Mouse (Mus musculus) ovary, adult 18-20 months (tissue): ENCODE measurements around the gene Nepro.

ENCODE experiments used
- DNase-seq: peaks from one replicate; pipeline ENCODE4 v3.0.0; 2022; ENCODE audit warnings: low spot score, mixed read lengths

The Nepro gene

DNA sequence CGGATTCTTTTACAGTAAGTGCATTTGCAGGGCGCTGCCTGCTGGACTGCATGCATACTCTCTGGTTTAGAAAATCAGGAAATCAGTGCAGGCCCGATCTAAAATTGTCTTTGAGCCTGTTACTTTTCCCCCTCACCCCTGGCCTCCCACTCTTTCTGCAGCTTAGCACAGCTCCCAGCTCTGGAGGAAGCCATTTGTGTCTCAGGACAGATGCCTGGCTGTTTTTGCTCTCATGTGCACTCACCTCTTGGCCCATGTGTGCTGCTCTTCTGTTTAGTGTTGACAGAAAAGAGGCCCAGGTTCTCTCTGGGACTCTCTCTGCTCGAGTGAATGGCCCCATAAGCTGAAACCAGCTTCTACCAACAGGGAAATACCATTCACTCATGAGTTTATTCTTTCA, 20.6 kb upstream of the Nepro start:
- no peak for DNase-seq

DNA sequence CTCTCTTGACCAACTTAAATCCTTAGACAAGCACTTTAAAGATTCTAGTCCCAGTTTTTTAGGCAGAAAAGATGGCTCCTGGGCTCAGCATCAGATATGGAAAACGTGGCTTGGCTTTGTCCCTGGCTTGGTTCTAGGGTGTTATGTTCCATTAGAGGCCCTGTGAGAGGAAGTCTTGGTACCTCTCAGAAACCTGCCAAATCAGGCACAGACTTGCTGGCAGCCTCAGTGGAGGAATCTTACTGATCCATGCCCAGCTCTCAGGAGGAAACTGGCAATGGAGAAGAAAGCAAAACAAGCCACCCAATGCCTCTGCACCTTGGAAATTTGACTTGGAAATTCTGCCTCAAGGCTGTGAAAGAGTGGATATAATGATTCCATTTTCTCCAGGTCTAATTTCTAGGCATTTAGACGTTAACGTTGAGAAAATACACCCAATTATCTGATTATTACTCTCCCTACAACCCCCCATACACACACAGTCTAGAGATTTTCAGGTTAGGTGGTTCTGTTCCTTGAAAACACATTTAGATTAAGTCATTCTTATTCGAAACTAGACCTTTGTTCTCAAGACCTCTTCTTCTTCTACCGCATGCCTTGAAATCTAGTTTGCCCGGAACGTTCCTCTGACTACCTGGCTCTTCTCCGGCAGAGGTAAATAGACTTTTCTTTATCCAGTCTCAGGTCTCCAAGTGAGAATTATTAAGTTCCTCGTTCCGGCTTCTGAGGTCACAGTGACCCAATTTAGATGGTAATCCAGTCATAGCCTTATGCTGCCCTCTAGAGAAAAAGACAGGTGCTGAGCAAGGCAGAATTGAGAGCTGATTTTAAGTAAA, 7.6 kb upstream of the Nepro start:
- DNase-seq: no peak

DNA sequence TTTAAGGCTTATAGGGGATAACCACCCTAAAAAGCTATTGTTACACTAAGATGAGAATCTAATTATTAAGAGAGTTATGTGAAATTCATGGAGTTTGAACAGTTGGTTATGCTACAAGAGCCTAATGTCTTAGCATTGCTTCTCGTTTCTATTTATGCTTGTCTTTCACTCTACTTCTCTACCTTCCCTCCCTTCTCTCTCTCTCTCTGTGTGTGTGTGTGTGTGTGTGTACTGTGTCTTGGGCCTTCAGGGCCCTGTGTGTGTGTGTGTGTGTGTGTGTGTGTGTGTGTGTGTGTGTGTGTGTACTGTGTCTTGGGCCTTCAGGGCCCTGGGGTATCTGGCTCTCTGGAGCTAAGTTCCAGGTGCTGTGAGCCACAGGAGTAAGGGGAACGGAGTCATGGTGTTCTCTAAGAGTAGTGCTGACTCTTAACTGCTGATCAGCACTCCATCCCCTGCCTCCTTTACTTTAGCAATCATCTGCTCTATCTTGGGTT, 6.9 kb upstream of the Nepro start:
- DNase-seq: no peak

DNA sequence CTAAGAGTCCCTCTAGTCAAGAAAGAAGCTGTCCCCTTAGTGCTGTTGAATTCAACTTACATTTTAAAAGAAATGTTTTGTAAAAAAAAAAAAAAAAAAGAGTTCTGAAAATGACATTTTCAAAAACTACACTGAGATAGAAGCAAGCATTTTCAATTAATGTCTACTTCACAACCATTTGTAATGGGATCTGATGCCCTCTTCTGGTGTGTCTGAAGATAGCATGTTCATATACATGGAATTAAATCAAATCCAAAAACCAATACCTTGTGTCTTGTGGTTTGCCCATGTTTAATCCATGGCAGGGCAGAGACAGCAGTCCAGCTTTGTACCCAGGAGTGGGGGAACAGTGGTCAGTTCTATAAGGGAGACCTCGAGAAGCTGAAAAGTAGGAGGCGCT, 6.3 kb upstream of the Nepro start:
- no peak for DNase-seq

DNA sequence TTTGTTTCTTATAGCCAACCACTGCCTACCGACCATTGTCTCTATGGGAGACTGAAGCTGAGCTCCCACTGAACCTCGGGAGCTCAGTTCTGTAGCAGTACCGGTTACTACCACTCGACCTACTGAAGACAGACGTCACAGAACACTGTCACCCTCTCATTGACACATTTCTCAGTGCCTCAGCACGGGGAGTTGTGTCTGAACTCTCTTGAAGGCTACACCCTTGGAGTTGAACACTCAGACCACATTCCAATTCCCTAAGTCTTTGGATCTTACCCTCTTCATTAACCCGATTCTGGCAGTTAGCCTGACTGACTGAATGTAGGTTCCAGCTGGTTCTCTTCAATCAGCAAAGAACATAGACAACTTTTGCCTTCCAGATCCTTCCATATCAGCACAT, 4.8 kb upstream of the Nepro start:
- DNase-seq: no peak

DNA sequence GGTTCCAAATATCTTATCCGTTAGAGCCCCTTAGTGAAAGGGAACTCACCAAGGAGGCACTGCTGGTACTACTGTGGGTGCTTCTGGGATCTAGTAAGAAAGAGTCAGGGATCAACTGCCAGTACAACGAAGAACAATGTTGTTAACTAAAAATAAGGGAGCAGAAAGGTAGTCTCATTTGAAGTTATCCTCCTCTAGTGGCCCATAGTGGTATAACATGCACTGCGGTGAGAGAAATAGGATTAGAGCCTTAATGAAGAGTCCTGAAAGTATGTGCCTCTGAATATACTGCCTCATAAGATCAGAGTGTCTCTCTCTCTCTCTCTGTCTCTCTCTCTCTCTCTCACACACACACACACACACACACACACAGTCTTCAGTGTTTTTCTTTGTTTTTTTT, 3.6 kb upstream of the Nepro start:
- DNase-seq: no peak

DNA sequence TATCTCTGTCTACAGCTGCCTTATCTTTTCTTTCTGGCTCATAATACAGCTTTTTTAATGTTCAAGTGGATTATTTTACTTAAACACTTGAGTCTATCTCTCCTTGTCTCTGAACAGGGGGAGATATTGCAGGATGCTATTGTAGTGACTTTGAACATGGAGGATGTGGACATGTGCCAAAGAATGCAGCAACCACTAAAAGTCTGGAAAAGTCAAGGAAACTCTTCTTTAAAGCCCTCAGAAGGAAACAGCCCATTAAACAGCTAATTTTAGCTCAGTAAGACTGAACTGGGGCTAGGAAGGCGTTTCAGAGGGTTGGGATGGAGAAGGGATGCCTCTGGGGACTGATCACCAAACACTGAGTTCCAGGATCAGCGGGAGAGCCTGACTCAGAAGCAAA, 1.4 kb upstream of the Nepro start:
- no peak for DNase-seq

DNA sequence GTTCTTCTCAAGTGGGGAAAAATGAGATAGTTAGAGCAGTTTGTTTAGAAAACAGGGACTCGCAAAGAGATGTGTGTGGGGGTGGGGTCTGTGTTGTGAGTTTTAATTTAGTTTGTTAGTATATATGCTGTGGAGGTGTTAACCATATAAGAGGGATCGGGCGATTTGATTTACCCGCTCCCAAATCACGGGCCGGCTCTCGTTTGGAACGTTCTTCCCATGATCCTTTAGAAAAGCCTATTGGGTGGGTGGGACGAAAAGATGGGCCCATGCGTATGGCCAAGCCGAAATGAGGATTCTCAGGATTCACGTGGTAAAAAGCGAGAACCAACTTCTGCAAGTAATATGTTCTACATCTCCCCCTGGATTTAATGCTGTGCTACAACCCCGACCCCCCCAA, 746 bp downstream of the Nepro start:
- no peak for DNase-seq

DNA sequence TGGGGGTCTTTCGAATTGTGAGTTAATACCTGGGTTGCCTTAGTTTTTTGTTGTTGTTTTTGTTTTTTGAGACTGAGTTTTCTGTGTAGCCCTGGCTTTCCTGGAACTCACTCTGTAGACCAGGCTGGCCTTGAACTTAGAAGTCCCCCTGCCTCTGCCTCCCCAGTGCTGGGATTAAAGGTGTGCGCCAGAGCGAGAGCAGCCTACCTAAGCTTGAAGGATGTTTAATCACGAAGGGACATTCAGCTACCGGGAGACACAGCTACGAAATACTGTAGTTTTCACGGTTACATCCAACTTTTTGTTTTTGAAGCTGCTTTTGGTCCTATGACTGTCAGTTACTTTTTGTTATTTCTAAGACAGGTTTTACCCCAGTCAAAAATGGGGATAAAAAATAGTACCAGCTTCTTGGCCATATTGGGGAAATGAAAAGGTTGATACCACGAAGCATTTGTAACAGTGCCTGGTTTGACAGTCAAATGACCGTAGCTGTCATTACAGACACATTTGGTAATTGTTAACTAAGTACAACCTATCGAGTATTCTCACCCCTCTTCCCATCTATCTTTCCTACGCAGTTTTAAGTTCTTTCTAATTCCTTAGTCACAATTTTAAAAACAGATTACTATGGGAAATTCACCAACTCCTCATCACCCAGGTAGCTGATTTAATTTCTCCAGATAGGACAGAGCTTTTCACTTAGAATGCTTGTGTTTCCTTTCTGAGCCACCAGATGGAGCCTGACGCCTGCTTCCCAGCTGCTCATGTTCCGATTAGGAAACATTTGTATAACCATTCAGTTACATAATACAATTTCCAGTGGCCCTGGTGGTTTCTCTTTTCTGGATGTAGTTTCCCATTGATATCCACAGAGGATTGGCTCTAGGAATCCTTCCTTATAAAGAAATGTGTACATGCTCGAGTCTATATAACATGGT, 1.5 kb downstream of the Nepro start:
- DNase-seq: peak; percentile 19

DNA sequence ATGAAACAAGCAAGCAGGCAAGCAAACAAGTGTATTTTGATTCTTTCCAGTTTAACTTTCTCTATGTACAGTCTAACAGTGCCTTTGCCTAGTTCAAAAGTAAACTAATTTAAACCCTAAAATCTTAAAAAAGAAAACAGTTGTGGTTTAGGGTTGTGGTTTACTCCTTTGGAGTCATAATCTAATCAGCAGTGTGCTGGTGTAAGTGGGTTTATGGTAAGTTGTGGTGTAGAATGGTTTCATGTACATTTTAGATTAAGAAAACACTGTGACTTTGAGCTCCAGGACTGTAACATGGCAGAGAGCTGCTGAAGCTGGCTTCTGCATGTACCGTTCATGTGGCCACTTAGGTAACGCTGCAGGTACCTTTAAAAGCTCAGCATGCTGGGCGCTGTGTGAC, 3.4 kb downstream of the Nepro start:
- DNase-seq: no peak

DNA sequence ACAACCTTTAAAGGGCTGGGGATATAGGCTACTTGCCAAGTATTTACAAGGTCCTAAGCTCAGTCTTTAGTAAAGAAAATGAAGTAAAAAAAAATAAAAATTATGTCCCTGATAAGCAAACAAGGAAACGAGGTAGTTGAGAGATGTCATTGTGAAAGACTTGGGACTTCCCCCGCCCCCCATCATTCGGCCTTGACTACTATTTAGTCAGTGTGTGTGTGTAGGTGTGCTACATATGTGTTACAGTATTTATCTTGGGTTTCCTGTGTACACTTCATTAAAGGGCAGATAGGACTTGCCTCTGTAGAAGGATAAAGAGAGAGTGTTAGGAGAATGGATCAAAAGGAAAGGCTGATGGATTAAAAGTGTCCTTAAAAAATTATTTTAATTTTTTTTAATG, 10.0 kb downstream of the Nepro start:
- no peak for DNase-seq

DNA sequence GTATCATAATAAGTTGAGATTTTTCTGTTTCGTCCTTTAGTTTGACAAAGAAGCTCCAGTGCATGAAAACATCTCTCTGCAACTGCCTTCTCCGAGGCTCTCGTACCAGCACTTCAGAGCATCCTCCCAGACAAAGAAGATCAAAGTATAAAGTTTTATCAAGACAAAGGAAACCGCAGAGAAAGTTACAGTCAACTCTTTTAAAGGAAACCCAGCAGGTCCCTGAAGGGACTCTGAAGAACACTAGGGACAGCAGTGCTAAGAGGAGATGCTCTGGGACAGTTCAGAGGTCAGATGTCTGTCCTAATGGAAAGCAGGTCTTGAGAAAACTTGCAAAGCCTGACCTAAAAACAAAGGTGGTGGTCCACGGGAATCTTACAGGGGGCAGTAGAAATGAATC, 11.6 kb downstream of the Nepro start:
- DNase-seq: no peak

DNA sequence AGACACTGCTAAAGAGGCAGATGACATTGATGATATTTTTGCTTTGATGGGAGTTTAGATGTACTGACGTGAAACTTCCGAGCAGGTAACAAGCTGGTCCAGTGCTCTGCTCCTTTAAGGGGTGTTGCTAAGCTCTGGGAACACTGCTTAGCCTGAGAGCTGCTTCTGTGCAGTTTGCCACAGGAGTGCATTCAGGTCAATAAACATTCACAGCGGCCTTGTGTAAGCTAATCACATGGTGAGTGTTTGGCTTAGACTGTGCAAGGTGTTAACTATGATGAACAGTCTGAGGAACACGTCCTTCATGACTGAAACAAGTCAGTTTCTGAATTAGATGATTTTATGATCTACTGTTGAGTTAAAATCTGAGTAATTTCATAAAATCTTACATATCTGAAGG, 12.0 kb downstream of the Nepro start:
- no peak for DNase-seq

DNA sequence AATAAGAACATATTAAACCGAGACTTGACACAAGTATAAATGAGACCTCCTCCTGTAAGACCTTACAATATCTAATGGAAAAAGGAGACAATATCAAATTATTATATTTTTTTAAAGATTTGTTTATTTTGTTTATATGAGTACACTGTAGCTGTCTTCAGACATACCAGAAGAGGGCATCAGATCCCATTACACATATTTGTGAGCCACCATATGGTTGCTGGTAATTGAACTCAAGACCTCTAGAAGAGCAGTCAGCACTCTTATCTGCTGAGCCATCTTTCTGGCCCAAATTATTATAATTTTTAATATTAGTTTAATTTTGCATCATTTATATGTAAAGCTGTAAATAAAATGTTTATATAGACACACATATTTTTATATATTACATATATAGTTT, 18.7 kb downstream of the Nepro start:
- no peak for DNase-seq

DNA sequence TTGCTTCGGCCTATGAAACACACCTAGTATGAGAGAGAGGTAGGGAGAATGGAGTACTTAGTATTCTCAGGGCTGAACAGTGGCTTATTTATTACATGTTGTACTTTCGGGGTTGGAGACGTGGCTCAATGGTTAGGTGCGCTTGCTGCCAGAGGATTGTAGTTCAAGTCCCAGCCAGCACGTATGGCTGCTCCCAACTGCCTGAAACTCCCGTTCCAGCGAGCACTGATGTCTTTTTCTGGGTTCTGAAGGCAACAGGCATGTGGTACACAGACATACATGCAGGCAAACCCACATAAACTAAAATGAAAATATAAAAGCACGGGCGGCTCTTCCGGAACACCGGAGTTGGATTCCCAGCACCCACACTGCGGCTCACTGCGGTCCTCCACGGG, 21.4 kb downstream of the Nepro start:
- no peak for DNase-seq

DNA sequence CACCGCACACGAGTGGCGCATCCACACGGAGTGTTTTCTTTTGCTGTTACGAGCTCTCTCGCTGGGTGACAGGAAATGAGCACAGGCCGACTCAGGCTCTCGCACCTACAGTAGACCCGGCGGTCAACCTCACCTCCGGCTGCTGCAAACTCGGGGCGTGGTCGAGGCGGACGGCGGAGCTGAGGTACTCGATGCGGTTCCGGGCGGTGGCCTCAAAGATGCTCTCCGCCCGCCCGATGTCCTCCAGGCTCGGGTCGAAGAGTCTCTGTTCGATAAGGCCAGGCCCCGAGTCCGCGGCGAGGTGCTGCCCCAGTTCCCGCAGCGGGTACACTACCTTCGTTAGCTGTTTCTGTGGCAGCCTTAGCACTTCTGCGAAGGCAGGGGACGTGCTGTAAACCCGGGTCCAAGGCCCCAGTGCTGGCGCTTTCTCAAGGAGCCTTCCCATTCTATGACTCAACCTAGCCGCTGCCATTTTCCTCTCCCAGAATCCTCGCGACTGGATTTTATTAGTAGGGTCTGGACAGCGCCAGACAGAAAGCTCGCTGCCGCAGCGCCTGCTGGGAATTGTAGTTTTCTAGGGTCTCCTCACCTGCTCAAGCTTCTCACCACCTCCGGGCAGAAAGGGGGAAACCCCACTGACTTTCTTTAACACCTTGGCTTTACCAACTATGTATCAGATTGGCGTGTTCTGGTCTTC, 21.9 kb downstream of the Nepro start, which contains the start of gene Gtpbp8:
TSS of gene Gtpbp8 (minus strand) at position 498 of the 697 bp plus-strand sequence.
- peak; percentile 68 for DNase-seq

DNA sequence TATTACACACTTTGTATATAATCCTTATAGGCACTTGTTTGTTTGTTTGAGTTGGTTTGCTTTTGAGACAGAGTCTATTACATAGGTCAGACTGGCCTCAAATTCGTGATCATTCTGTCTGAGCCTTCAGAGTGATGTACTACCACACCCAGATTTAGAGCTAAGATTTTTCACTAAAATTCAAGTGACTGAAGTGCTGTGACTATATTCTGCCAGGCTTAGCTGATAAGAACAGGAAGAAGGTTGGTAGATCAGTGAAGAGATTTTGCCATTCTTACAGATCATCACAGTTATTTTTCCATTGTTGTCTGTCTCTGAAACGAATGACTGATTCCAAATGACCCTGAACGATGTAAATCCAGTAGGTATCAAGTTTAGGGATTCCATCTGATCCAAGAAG, 23.9 kb downstream of the Nepro start:
- DNase-seq: no peak

DNA sequence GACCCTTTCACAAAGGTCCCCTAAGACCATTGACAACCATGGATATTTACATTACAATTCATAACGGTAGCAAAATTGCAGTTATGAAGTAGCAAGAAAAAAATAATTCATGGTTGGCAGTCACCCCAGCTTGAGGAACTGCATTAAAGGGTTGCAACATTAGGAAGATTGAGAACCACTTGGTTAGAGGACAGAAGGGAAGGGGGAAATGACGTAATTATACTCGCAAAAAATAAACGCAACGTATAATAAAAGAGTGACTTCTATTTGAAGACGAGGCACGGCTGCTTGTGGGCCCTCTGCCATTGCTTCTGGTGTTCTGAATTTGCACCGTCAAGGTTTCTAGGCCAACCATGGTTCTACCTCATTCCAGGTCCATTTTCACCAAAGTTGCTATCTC, 33.6 kb downstream of the Nepro start:
- DNase-seq: no peak

DNA sequence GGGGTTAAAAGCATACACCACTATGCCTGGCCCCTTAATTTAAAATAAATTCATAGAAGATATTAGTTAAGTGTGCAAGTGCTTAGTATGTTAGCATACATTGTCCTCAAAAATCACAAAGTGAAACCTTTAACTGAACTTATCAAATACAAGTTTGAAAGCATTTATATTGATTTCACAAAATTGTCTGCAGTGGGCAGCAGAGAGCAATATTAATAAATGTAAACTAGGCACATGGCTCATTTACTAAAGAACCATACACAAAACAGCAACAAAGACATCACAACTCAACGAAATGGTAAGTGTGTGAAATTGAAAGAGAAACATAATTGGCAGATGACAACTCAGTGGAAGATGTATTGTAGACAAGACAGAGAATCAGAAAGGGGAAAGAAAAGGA, 37.7 kb downstream of the Nepro start:
- no peak for DNase-seq

DNA sequence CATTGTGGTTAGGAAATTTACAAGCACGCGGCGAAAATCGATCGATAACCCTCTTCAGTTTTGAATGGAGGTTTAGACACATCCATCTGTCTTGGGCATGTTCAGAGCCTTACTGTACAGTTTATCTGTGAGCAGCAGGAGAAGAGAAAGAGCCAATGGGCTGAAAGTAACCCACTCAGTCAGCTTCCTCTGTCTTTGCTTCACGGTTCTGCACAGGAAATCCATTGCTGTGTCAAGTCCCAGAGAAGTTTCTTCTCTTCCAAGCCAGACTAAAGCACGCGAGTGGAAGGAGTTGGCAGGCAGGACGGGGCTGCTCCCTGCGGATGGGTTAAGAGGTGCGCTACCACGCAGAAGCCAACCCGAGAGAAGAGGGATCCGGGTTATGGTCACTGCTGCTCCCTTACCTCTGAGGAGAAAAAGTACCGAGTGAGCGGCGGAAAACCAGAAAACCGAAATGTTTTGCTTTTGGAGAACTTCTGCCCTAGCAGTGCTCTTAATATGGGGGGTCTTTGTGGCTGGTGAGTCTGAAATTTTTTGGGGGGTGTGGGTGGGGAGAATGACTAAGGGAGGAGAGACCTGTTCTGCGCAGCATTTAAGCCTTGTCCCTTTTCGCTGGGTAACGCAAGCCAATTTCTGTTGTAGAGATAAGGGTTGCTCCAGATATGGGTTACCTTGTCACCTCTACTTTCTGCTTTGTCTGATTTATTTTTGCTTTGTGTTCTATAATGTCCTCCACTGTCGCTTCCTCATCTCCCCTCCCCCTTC, 41.6 kb downstream of the Nepro start, which contains the start of gene Cd200r1:
TSS of gene Cd200r1 (plus strand) at position 182 of the 765 bp plus-strand sequence.
- DNase-seq: no peak

DNA sequence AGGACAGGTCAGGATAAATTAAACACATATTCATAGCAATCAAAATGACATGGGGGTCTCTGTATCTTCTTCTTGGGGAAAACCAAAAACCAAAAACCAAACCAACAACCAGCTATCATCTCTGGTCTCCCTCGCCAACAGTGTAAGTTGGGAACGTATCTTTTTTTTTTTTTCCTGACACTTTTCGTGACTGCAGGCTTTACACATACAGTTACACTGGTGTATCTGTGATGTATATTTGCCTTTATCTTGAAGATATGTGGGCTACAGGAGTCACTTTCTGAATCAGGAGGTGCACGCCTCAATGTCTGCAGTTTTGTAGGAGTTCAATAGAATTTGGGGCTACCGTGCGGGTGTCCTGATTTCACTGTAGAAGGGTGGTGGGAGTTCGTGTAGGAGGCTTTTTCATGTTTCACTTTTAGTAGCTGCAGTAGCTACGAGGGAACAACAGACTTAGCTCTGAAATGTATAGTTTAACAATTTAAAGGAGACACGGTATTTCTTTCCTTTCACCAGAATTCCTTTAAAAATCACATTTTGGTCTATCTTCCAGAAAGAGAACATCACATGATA, 42.3 kb downstream of the Nepro start:
- no peak for DNase-seq
